ENCODE assay signal across 9 mouse cellular contexts in the genomic region with DNA sequence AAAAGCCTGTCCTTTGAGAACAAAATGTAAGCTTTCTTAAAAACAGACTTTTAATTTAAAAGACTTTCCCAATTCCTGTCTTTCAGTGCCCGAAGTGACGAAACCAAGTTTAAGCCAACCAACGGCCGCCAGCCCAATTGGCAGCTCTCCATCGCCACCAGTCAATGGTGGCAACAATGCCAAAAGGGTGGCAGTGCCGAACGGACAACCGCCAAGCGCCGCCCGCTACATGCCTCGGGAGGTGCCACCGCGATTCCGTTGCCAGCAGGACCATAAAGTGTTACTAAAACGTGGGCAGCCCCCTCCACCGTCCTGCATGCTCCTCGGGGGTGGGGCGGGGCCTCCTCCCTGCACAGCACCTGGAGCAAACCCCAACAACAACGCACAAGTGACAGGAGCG.
A peak's percentile ranks its signal among the peaks of the same experiment; 100 is the strongest.
DNase-seq lines count a peak whose midpoint lies in the region; ATAC-seq and TF ChIP-seq lines count a peak whose summit lies in the region.
"Had no signal": no experiment of that assay in that cellular context is flagged by ENCODE, and none has a peak within 500 bp of the region (broad histone marks: within the 10 kb centered on the region; RNA-seq: fewer than 3 reads in every experiment).

No protein-coding gene starts in this region.

- no peaks in the 10 kb centered on the region for H3K4me1 ChIP-seq in kidney, adult 2 months (ENCODE audit: control insufficient read depth, insufficient read depth, low read length)
- no peaks in the 10 kb centered on the region for H3K4me1 ChIP-seq in liver, postnatal 0 days (ENCODE audit: insufficient read depth)
- H3K4me1 ChIP-seq: lung, embryonic 15.5 days had no signal

- no peaks in the 10 kb centered on the region for H3K9me3 ChIP-seq in liver, postnatal 0 days (ENCODE audit: low read length)
- H3K9me3 ChIP-seq: lung, embryonic 15.5 days had no signal

- no peak overlapping the region for H3K4me3 ChIP-seq in kidney, adult 2 months (ENCODE audit: insufficient read depth, low read depth, low read length)
- H3K4me3 ChIP-seq in liver, postnatal 0 days (ENCODE audit: low read depth, low read length), result no peak overlapping the region
- H3K4me3 ChIP-seq: lung, embryonic 15.5 days had no signal

- no peak overlapping the region for H3K4me2 ChIP-seq in liver, postnatal 0 days (ENCODE audit: low read depth, low read length)
- H3K4me2 ChIP-seq: lung, embryonic 15.5 days had no signal

- TF ChIP-seq CTCF in kidney, adult 2 months (conservative IDR thresholded peaks at IDR 0.05; ENCODE audit: insufficient read depth, insufficient read length, low read depth, low read length), result no peak
- no peak for TF ChIP-seq CTCF in liver, postnatal 0 days (IDR thresholded peaks at IDR 0.05; ENCODE audit: low read depth)

- 80% methylated on average over 21 of the region's 21 CpGs for WGBS in kidney, adult 2 months
- WGBS in liver, postnatal 0 days (ENCODE audit: insufficient replicate concordance), result 94% methylated on average over 21 of the region's 21 CpGs

- no peak for TF ChIP-seq POLR2A in kidney, adult 2 months (IDR thresholded peaks at IDR 0.05; ENCODE audit: low read depth, low read length)

- H3K36me3 ChIP-seq in kidney, adult 2 months (ENCODE audit: control insufficient read depth, insufficient read depth, low read length), result peaks cover 8% of the 10 kb centered on the region
- H3K36me3 ChIP-seq in liver, postnatal 0 days (replicated peaks; ENCODE audit: insufficient read depth, low read length), result peaks cover 56% of the 10 kb centered on the region

- TF ChIP-seq EP300 in liver, postnatal 0 days (IDR thresholded peaks at IDR 0.05; ENCODE audit: low read depth), result no peak

- no peaks in the 10 kb centered on the region for H3K27me3 ChIP-seq in kidney, adult 2 months (replicated peaks; ENCODE audit: control insufficient read depth, insufficient read depth, low read length)
- H3K27me3 ChIP-seq in liver, postnatal 0 days (ENCODE audit: insufficient read depth, low read length), result no peaks in the 10 kb centered on the region
- H3K27me3 ChIP-seq: lung, embryonic 15.5 days had no signal

- no peak overlapping the region for H3K27ac ChIP-seq in kidney, adult 2 months (ENCODE audit: insufficient read depth, low read depth, low read length)
- H3K27ac ChIP-seq in liver, postnatal 0 days (ENCODE audit: low read depth), result no peak overlapping the region
- H3K27ac ChIP-seq: lung, embryonic 15.5 days had no signal

- no peak overlapping the region for H3K9ac ChIP-seq in liver, postnatal 0 days (replicated peaks)
- H3K9ac ChIP-seq: lung, embryonic 15.5 days had no signal

- ATAC-seq in inflammation-experienced regulatory T-cells, adult 6 months, result no peak
- ATAC-seq in liver, postnatal 0 days, result no peak

- peak; percentile 44 for DNase-seq in kidney, adult 2 months
- no peak for DNase-seq in kidney, adult 11 months
- DNase-seq in adrenal gland, postnatal 14 days, result peak; percentile 68
- peak; percentile 75 to 87 for DNase-seq in cerebellum, postnatal 25 days
- peak; percentile 11 to 21 for DNase-seq in left cerebral cortex, adult 8-10 months (ENCODE audit: low spot score in 2 of 2)
- no peak for DNase-seq in MN1 (ENCODE audit: low spot score)
- DNase-seq in liver, postnatal 0 days, result no peak

Comparison
In these comparisons a context has a peak if more than half of its experiments do, and no peak if none do; other contexts are left out.
1. DNase-seq: peak in kidney, adult 2 months (single experiment), adrenal gland, postnatal 14 days (single experiment), cerebellum, postnatal 25 days (2 of 2) and left cerebral cortex, adult 8-10 months (2 of 2); none in kidney, adult 11 months (single experiment), MN1 (single experiment) and liver, postnatal 0 days (single experiment).